Mouse (Mus musculus) layer of hippocampus, adult 2 months (tissue): Measurements from ENCODE around the gene Tnfsf13b. TPM values are rescaled to one million over a fixed set of nuclear protein-coding genes. Genes with fewer than 3 reads are reported as not detected.

Experiments
- DNase-seq, 2 experiments: peaks; one replicate each; pipeline ENCODE4 v3.0.0; 2022; ENCODE audit warnings: low spot score in 2 of 2
- H3K27ac ChIP-seq: fragments of 200-600 bp; 2 replicates; pipeline ENCODE4 v1.8.1; 2022
- H3K4me3 ChIP-seq: fragments of 200-600 bp; 2 replicates; pipeline ENCODE4 v1.8.1; 2022; ENCODE audit warnings: mild to moderate bottlenecking
- CTCF ChIP-seq: fragments of 200-600 bp; conservative IDR thresholded peaks from 2 replicates; pipeline ENCODE4 v1.8.1; 2022; ENCODE audit warnings: antibody characterized with exemption, mild to moderate bottlenecking, moderate library complexity
- total RNA-seq, 2 experiments: library from RNA; stranded (reverse); gene quantifications; 2 replicates each; pipeline ENCODE4 v1.2.3; 2021

Tnfsf13b gene
- total RNA-seq, 2 experiments from 2014 or later = 1.5 to 2.2 TPM

GRCm38 (mm10) chr8:10066906-10067305, 60.6 kb downstream of the Tnfsf13b start:
- no peak for DNase-seq
- no peak overlapping the region for H3K4me3 ChIP-seq

GRCm38 (mm10) chr8:10067775-10068174, 61.5 kb downstream of the Tnfsf13b start:
- Histone ChIP-seq H3K4me3 (no peak overlapping the region), H3K27ac (no peak overlapping the region)
- DNase-seq = no peak
- TF ChIP-seq CTCF = no peak

More at GRCm38 (mm10) chr8:10066906-10067305, 60.6 kb downstream of the Tnfsf13b start:
- TF ChIP-seq CTCF = no peak
- H3K27ac ChIP-seq = no peak overlapping the region

GRCm38 (mm10) chr8:10072347-10072746, 66.1 kb downstream of the Tnfsf13b start:
- no peak for DNase-seq
- Histone ChIP-seq H3K4me3 (no peak overlapping the region), H3K27ac (no peak overlapping the region)
- no peak for TF ChIP-seq CTCF

Other genes with a start within 250 kb of the Tnfsf13b start
- 100 to 1,000 TPM; 123 to 128 TPM for gene Fam155a, start 235.3 kb upstream of the Tnfsf13b start, total RNA-seq
- not detected for gene Gm10217, start 142.2 kb upstream of the Tnfsf13b start, total RNA-seq
- gene Lig4, start 28.8 kb upstream of the Tnfsf13b start, total RNA-seq = 10 to 100 TPM; 11.2 to 11.6 TPM
- 10 to 100 TPM; 27.8 to 28.2 TPM for gene Abhd13, start 28.8 kb upstream of the Tnfsf13b start, total RNA-seq
- gene Myo16, start 147.4 kb downstream of the Tnfsf13b start, total RNA-seq = 10 to 100 TPM; 22.1 to 23.7 TPM